Mouse (Mus musculus) liver, embryonic 14.5 days (tissue): ENCODE measurements around the gene Pigu.

Source experiments
- CTCF ChIP-seq: IDR thresholded peaks from 2 replicates; pipeline ENCODE4 v1.5.1; 2016; ENCODE audit warnings: antibody characterized with exemption, low read depth, control low read depth
- EP300 ChIP-seq: IDR thresholded peaks from 2 replicates; pipeline ENCODE4 v1.6.1; 2016; ENCODE audit warnings: antibody characterized with exemption, low read depth

DNA sequence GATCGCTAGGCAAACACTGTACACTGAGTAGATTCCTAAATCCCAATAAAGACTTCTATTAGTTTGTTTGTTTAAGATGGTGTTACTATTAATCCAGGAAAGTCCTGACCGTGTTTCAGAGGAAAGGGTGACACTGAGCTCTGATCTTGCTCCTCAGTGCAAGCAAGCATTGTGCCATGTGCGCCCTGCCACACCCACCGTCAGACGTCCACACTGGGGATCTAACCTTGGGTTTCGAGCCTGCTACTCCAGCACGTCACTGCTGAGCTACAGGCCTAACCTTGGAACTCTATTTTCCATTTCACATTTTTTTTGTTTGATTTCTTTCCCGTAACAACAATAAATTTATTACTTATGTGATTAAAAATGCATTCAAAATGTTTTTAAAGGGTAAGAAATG, 67.2 kb downstream of the Pigu start:
- TF ChIP-seq CTCF, result no peak
- TF ChIP-seq EP300, result no peak
